Mouse (Mus musculus): ENCODE measurements around the gene Ube2o.

Gene Ube2o

GRCm38 (mm10) chr11:116581376-116581814 lies at the start of gene Ube2o:
Ube2o (minus strand) TSS chr11:116581447.
- DNase-seq (ENCODE audit: low spot score) = peak; percentile 90

DNA sequence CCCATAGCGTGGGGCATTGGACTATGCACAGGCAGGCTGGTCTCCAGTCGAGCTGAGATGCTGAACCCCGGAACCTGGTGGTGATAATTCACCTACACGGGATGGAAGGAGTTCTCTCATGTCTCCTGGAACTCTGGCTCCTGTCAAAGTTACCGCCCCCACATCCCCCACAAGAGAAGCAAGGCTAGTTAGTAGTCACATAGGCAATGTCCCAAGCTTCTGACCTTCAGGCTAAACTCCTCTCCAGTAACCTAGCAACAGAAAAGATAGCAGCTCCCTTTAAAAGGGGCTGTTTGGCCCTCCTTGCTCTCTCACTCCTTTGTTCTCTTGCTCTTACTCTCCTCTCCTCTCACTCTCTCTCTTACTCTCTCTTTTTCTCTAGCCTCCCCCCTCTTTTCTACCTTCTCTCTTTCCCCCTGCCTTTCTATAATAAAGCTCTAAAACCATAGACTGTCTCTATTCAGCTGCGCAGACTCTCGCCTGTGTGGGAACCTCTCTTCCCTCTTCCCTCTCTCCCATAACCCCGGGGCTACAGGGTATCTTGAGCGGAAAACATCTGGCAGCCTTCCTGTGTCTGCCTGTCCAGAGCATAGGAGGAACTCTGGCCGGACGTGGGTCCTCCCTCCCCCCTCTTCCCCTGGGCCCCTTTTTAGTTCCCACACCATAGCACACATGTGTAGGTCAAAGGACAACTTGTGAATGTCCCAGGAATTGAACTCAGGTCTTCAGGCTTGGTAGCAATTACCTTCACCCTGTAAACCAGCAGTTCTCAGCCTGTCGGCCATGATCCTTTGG lies 49.1 kb upstream of the Ube2o start:
- DNase-seq (ENCODE audit: low spot score) = no peak

- DNase-seq (ENCODE audit: low spot score) = no peak
Measured at GRCm38 (mm10) chr11:116629472-116629871, 48.2 kb upstream of the Ube2o start.

GRCm38 (mm10) chr11:116628712-116629111 lies 47.5 kb upstream of the Ube2o start:
- DNase-seq (ENCODE audit: low spot score) = peak; percentile 80

GRCm38 (mm10) chr11:116627072-116628020 lies 46.1 kb upstream of the Ube2o start:
- DNase-seq (ENCODE audit: low spot score) = peak; percentile 51

- DNase-seq (ENCODE audit: low spot score) = peak; percentile 61
Measured at GRCm38 (mm10) chr11:116626299-116627071, 45.2 kb upstream of the Ube2o start, which contains the start of gene Rhbdf2. Rhbdf2 (minus strand) TSS chr11:116627019.

GRCm38 (mm10) chr11:116625081-116626000 lies 44.1 kb upstream of the Ube2o start:
- DNase-seq (ENCODE audit: low spot score) = peak; percentile 77

GRCm38 (mm10) chr11:116624131-116624832 lies 43.0 kb upstream of the Ube2o start:
- peak; percentile 89 for DNase-seq (ENCODE audit: low spot score)

GRCm38 (mm10) chr11:116623281-116624124 lies 42.3 kb upstream of the Ube2o start:
- DNase-seq (ENCODE audit: low spot score) = no peak

DNA sequence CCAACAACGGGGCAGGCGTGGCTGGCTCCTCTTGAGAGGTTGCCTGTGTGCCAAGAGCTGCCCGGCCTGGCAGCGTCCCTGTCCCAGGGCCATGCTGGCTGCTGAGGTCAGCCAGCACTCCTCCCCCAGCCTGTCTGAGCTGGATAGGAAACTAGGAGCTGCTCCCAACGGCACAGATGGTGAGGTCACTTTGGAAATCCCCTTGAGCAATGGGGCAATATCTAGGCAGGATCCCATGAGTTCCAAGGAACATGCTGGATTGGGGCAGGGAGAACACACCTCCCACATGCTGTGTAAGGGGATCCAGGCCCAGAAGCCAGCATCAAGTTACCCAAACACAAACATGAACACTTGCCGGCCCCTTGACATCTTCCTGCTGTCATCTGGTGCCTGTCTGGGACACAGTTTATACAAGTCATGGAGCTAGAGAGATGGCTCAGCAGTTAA lies 40.0 kb upstream of the Ube2o start:
- DNase-seq (ENCODE audit: low spot score) = peak; percentile 75

DNA sequence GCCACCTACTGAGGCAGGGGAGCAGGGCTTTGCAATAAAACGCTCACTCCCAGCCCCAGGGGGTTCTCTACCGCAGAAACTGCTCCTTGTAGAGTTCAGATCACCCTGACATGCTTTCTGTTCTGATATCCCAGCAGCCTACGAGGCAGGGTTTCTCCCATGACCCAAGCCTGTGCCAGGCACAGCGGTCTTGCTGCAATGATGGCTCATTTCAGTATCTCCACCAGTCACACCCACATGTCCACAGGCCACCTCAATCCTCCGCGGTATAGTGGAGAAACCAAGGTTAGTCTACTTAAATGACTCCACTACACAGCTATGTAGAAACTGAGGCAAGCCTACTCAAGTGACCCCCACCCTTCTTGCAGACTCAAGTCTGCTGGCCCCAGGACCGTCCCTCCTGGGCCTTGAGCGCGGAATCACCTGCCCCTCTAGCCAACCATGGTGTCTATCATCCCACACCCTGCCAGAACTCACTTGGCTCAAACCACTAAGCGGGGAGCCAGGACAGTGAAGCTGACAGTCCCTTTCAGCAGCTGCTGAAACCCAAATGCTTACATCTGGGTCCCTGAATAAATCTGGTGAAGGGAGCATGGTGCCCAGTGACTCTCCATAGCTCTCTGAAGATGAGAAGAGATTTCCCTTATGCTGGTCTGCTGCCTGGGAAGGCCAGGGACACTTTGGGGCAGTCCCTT lies 39.5 kb upstream of the Ube2o start:
- no peak for DNase-seq (ENCODE audit: low spot score)

- no peak for DNase-seq (ENCODE audit: low spot score)
Measured at GRCm38 (mm10) chr11:116620073-116620472, 38.8 kb upstream of the Ube2o start.

DNA sequence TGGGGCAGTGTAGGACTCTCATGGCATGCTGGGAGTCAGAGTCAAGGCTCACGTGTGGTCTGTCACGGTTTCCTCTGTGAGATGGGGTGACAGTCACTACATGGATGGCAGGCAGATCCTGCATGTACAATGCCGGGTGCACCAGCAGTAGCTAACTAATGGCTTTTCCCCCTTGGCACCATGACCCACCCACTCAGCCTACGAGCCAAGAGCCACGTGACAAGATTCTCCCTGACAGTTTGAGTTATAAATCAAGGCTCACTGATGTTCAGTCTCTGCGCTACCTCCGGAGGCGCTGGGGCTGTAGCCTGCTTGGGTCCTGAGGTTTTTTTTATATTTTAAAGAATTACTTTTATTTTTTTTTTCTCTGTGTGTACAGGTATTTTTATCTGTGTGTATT lies 38.3 kb upstream of the Ube2o start:
- no peak for DNase-seq (ENCODE audit: low spot score)

DNA sequence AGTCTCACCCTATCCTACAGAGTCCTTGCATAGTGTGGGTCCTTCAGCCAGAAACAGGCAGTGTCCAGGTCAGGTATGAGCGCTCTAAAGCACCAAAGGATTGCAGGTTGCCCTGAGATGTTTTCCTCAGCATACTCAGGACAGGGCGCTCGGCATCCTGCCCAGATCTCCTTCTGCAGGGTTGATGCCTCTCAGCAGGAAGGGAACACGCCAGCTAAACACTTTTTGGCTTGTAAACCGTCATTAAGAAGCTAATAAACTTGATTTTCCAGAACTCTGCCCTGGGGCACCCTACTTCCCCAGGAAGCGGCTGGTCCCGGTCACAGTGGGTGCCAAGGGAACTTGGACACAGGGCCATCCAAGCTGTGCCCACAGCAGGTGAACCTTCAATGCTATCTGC lies 37.9 kb upstream of the Ube2o start:
- DNase-seq (ENCODE audit: low spot score) = no peak

GRCm38 (mm10) chr11:116618666-116619065 lies 37.4 kb upstream of the Ube2o start:
- DNase-seq (ENCODE audit: low spot score) = no peak

DNA sequence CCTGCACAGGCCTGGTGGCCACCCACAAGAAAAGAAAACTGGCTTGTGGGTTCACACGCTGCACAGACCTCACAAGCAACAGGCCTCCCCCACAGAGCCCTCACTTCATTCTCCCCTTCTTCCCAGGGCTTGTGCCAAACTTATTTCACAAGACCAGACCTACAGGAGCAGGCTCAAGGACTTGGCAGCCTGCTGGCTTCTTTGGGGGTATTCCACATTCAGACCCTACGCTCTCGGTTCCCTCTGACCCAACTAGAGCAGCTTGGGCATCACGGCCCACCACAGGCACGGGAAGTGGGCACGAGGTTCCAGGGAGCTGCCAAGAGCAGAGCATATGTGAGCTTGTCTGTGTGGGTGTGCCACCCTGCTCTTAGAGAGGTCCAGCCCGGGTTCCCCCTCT lies 36.4 kb upstream of the Ube2o start:
- DNase-seq (ENCODE audit: low spot score) = no peak

GRCm38 (mm10) chr11:116616438-116617118 lies 35.3 kb upstream of the Ube2o start:
- no peak for DNase-seq (ENCODE audit: low spot score)

All from testis, postnatal 14 days (tissue).